Mouse (Mus musculus): Measurements from ENCODE around the gene Miga2. TPM values are rescaled to one million over a fixed set of nuclear protein-coding genes. Genes with fewer than 3 reads are reported as not detected.

Miga2 gene
- polyA plus RNA-seq, 2 experiments, result 20.5 to 28.9 TPM

GRCm38 (mm10) chr2:30377721-30378120, 13.7 kb downstream of the Miga2 start:
- ATAC-seq (ENCODE audit: low FRiP score, low read depth), result no peak

DNA sequence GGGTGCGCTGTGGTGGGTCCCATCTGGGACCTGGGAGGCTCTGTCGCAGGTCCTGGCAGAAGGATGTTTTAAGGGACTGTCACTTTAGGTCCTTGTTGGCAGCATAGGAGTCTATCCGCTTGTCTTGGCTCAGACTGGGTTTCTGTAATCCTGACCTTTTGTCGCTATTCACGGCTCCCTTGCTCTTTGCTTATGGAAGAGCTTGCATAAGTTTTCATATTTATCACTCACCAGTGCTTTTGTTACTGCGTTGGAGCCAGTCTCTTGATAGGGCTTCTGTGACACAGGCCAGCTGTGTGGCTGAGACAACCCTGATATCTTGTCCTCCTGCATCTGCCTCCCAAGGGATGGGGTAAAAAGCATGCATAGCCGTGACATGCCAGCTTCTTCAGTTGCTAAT, 15.3 kb downstream of the Miga2 start:
- H3K9ac ChIP-seq (ENCODE audit: low read depth, low read length, severe bottlenecking), result no peak overlapping the region

More at GRCm38 (mm10) chr2:30377721-30378120, 13.7 kb downstream of the Miga2 start:
- DNase-seq (ENCODE audit: low spot score), result no peak
- H3K4me2 ChIP-seq (replicated peaks; ENCODE audit: low read depth, low read length, severe bottlenecking), result no peak overlapping the region
- peaks cover 86% of the 10 kb centered on the region for H3K36me3 ChIP-seq (ENCODE audit: control insufficient read depth, insufficient read depth, low read length)
- H3K9ac ChIP-seq (ENCODE audit: low read depth, low read length, severe bottlenecking), result no peak overlapping the region
- WGBS, result 74% methylated on average over 5 of the region's 5 CpGs
- no peaks in the 10 kb centered on the region for H3K27me3 ChIP-seq (ENCODE audit: control insufficient read depth, insufficient read depth, low read length)
- no peak overlapping the region for H3K4me3 ChIP-seq (replicated peaks; ENCODE audit: low read length)
- TF ChIP-seq POLR2A (IDR thresholded peaks at IDR 0.05; ENCODE audit: borderline replicate concordance, extremely low read depth, insufficient read depth, insufficient read length), result no peak
- H3K27ac ChIP-seq (replicated peaks; ENCODE audit: low read depth, low read length), result no peak overlapping the region
- H3K9me3 ChIP-seq (ENCODE audit: control insufficient read depth, low read length), result no peaks in the 10 kb centered on the region
- no peaks in the 10 kb centered on the region for H3K4me1 ChIP-seq (ENCODE audit: control insufficient read depth, insufficient read depth, low read length)

GRCm38 (mm10) chr2:30380564-30381376, 16.7 kb downstream of the Miga2 start:
- no peaks in the 10 kb centered on the region for H3K27me3 ChIP-seq (ENCODE audit: control insufficient read depth, insufficient read depth, low read length)
- ATAC-seq (ENCODE audit: low FRiP score, low read depth) (no peak), DNase-seq (ENCODE audit: low spot score) (no peak)
- no peak for TF ChIP-seq POLR2A (IDR thresholded peaks at IDR 0.05; ENCODE audit: borderline replicate concordance, extremely low read depth, insufficient read depth, insufficient read length)
- no peak overlapping the region for H3K4me2 ChIP-seq (replicated peaks; ENCODE audit: low read depth, low read length, severe bottlenecking)
- H3K9me3 ChIP-seq (ENCODE audit: control insufficient read depth, low read length), result no peaks in the 10 kb centered on the region
- H3K9ac ChIP-seq (ENCODE audit: low read depth, low read length, severe bottlenecking), result no peak overlapping the region
- no peaks in the 10 kb centered on the region for H3K4me1 ChIP-seq (ENCODE audit: control insufficient read depth, insufficient read depth, low read length)
- 90% methylated on average over 10 of the region's 10 CpGs for WGBS
- H3K4me3 ChIP-seq (replicated peaks; ENCODE audit: low read length), result no peak overlapping the region
- H3K36me3 ChIP-seq (ENCODE audit: control insufficient read depth, insufficient read depth, low read length), result peaks cover 78% of the 10 kb centered on the region
- no peak overlapping the region for H3K27ac ChIP-seq (replicated peaks; ENCODE audit: low read depth, low read length)

More for the DNA sequence above, 15.3 kb downstream of the Miga2 start:
- Histone ChIP-seq H3K27ac (replicated peaks; ENCODE audit: low read depth, low read length) (no peak overlapping the region), H3K4me2 (replicated peaks; ENCODE audit: low read depth, low read length, severe bottlenecking) (no peak overlapping the region), H3K4me3 (replicated peaks; ENCODE audit: low read length) (no peak overlapping the region), H3K4me1 (ENCODE audit: control insufficient read depth, insufficient read depth, low read length) (no peaks in the 10 kb centered on the region), H3K9me3 (ENCODE audit: control insufficient read depth, low read length) (no peaks in the 10 kb centered on the region), H3K36me3 (ENCODE audit: control insufficient read depth, insufficient read depth, low read length) (peaks cover 86% of the 10 kb centered on the region), H3K27me3 (ENCODE audit: control insufficient read depth, insufficient read depth, low read length) (no peaks in the 10 kb centered on the region)
- TF ChIP-seq POLR2A (IDR thresholded peaks at IDR 0.05; ENCODE audit: borderline replicate concordance, extremely low read depth, insufficient read depth, insufficient read length), result no peak
- ATAC-seq (ENCODE audit: low FRiP score, low read depth) (no peak), DNase-seq (ENCODE audit: low spot score) (no peak)
- 90% methylated on average over 7 of the region's 7 CpGs for WGBS

DNA sequence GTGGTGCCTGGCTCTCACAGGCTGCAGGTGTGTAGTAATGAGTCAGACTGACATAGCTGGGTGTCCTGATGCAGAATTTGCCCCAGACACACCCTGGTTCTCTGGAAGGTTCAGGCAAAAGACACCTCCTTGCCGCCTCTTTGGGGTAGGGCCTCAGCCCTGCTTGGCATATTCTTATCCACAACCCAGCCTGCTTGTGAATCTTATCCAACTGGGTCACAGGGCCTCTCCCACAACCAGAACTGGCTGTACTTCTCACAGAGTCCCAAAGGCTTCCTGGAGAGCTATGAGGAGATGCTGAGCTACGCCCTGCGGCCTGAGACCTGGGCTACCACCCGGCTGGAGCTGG, 17.3 kb downstream of the Miga2 start:
- no peak overlapping the region for H3K9ac ChIP-seq (ENCODE audit: low read depth, low read length, severe bottlenecking)
- 94% methylated on average over 4 of the region's 4 CpGs for WGBS

GRCm38 (mm10) chr2:30384814-30385213, 20.8 kb downstream of the Miga2 start:
- Histone ChIP-seq H3K27me3 (ENCODE audit: control insufficient read depth, insufficient read depth, low read length) (no peaks in the 10 kb centered on the region), H3K4me3 (replicated peaks; ENCODE audit: low read length) (no peak overlapping the region), H3K9me3 (ENCODE audit: control insufficient read depth, low read length) (no peaks in the 10 kb centered on the region), H3K4me1 (ENCODE audit: control insufficient read depth, insufficient read depth, low read length) (no peaks in the 10 kb centered on the region), H3K27ac (replicated peaks; ENCODE audit: low read depth, low read length) (no peak overlapping the region), H3K4me2 (replicated peaks; ENCODE audit: low read depth, low read length, severe bottlenecking) (no peak overlapping the region), H3K9ac (ENCODE audit: low read depth, low read length, severe bottlenecking) (no peak overlapping the region), H3K36me3 (ENCODE audit: control insufficient read depth, insufficient read depth, low read length) (peaks cover 41% of the 10 kb centered on the region)
- DNase-seq (ENCODE audit: low spot score) (no peak), ATAC-seq (ENCODE audit: low FRiP score, low read depth) (no peak)
- no peak for TF ChIP-seq POLR2A (IDR thresholded peaks at IDR 0.05; ENCODE audit: borderline replicate concordance, extremely low read depth, insufficient read depth, insufficient read length)
- WGBS, result 82% methylated on average over 5 of the region's 5 CpGs

More for the DNA sequence above, 17.3 kb downstream of the Miga2 start:
- ATAC-seq (ENCODE audit: low FRiP score, low read depth) (no peak), DNase-seq (ENCODE audit: low spot score) (no peak)
- TF ChIP-seq POLR2A (IDR thresholded peaks at IDR 0.05; ENCODE audit: borderline replicate concordance, extremely low read depth, insufficient read depth, insufficient read length), result no peak
- no peak overlapping the region for H3K27ac ChIP-seq (replicated peaks; ENCODE audit: low read depth, low read length)
- peaks cover 73% of the 10 kb centered on the region for H3K36me3 ChIP-seq (ENCODE audit: control insufficient read depth, insufficient read depth, low read length)
- no peak overlapping the region for H3K4me3 ChIP-seq (replicated peaks; ENCODE audit: low read length)
- H3K27me3 ChIP-seq (ENCODE audit: control insufficient read depth, insufficient read depth, low read length), result no peaks in the 10 kb centered on the region
- H3K4me1 ChIP-seq (ENCODE audit: control insufficient read depth, insufficient read depth, low read length), result no peaks in the 10 kb centered on the region
- no peaks in the 10 kb centered on the region for H3K9me3 ChIP-seq (ENCODE audit: control insufficient read depth, low read length)
- no peak overlapping the region for H3K4me2 ChIP-seq (replicated peaks; ENCODE audit: low read depth, low read length, severe bottlenecking)

All from limb, embryonic 14.5 days (tissue).